Mouse (Mus musculus) forebrain, postnatal 0 days (tissue): Measurements from ENCODE around the gene Ttc23. TPM values are rescaled to one million over a fixed set of nuclear protein-coding genes. Genes with fewer than 3 reads are reported as not detected.
A peak's percentile ranks its signal among the peaks of the same experiment; 100 is the strongest.

Experiments
- ATAC-seq: fragments of 200-750 bp; cut with Nextera tagmentation; 2 replicates; pipeline ENCODE4 v1.8.0; 2017; ENCODE audit warnings: mild to moderate bottlenecking, moderate library complexity
- DNase-seq: peaks from one replicate; pipeline ENCODE4 v3.0.0-alpha.2; 2015
- H3K27ac ChIP-seq: fragments of 300-500 bp; sonication (generic); 2 replicates; pipeline ENCODE4 v1.5.1; 2014; ENCODE audit warnings: low read depth, mild to moderate bottlenecking, antibody characterized with exemption, low read length, moderate library complexity, mixed read lengths
- H3K27me3 ChIP-seq: fragments of 300-500 bp; sonication (generic); 2 replicates; pipeline ENCODE4 v1.6.1; 2014; ENCODE audit warnings: mild to moderate bottlenecking, low read length, mixed read lengths; ENCODE audit not compliant: insufficient read depth
- H3K36me3 ChIP-seq: fragments of 300-500 bp; sonication (generic); 2 replicates; pipeline ENCODE4 v1.6.1; 2014; ENCODE audit warnings: mild to moderate bottlenecking, moderate library complexity; ENCODE audit not compliant: insufficient read depth
- H3K4me1 ChIP-seq: fragments of 300-500 bp; sonication (generic); 2 replicates; pipeline ENCODE4 v1.6.1; 2014; ENCODE audit warnings: antibody characterized with exemption; ENCODE audit not compliant: insufficient read depth
- H3K4me2 ChIP-seq: fragments of 300-500 bp; sonication (generic); 2 replicates; pipeline ENCODE4 v1.6.1; 2014; ENCODE audit warnings: low read depth, mild to moderate bottlenecking, moderate library complexity
- H3K4me3 ChIP-seq: fragments of 300-500 bp; sonication (generic); 2 replicates; pipeline ENCODE4 v1.5.1; 2014; ENCODE audit warnings: low read depth, low read length, mixed read lengths
- H3K9ac ChIP-seq: fragments of 300-500 bp; sonication (generic); 2 replicates; pipeline ENCODE4 v1.6.1; 2014; ENCODE audit warnings: mild to moderate bottlenecking
- H3K9me3 ChIP-seq: fragments of 300-500 bp; sonication (generic); 2 replicates; pipeline ENCODE4 v1.6.1; 2016; ENCODE audit warnings: low read length
- CTCF ChIP-seq: sonication (generic); IDR thresholded peaks from 2 replicates; pipeline ENCODE4 v1.5.1; 2016; ENCODE audit warnings: antibody characterized with exemption, control low read depth, low read depth
- WGBS: fragments of 180-500 bp; shearing (Covaris S2); extraction: QIAGEN DNeasy Blood & Tissue Kit; methylation state at CpG from one replicate; pipeline ENCODE4 v1.1.7; 2014; 5-methylcytosine and 5-hydroxymethylcytosine counted together
- polyA plus RNA-seq: library from polyadenylated mRNA; unstranded; fragments of >200 nt; fragmentation: Nextera tagmentation; extraction: Ambion mirVana; gene quantifications from 2 replicates; pipeline ENCODE4 v1.2.1, GENCODE M21; 2015
- total RNA-seq: library from RNA; depleted of rRNA; stranded (reverse); fragments of >200 nt; gene quantifications from 2 replicates; pipeline ENCODE4 v1.2.3, GENCODE M21; 2014; rRNA removed

The Ttc23 gene
- total RNA-seq (8.6 and 11.0 TPM in 2 replicates), polyA plus RNA-seq (5.0 and 6.0 TPM in 2 replicates)

- no peak for ATAC-seq
- peak; percentile 66 for DNase-seq
- peak within 1 kb of the TSS; percentile 89 for H3K9ac ChIP-seq
- H3K4me3 ChIP-seq: peak within 1 kb of the TSS; percentile 90
- no peaks in the 10 kb centered on the region for H3K9me3 ChIP-seq
- no peak for TF ChIP-seq CTCF
- H3K27me3 ChIP-seq: no peaks in the 10 kb centered on the region
- no peaks in the 10 kb centered on the region for H3K36me3 ChIP-seq
- 3% methylated on average over 5 of the region's 5 CpGs for WGBS
- 0 out of 2 replicates have a peak within 1 kb of the TSS, but pooled peaks have one; percentile 5 for H3K27ac ChIP-seq
- peak within 1 kb of the TSS; percentile 62 for H3K4me2 ChIP-seq
- H3K4me1 ChIP-seq: peaks cover 8% of the 10 kb centered on the region; the same call in 1 of the 2 replicates
Observed at GRCm38 (mm10) chr7:67647277-67647676, at the start of gene Ttc23. Ttc23 (plus strand) TSS chr7:67647410.

- Histone ChIP-seq H3K27me3 (no peaks in the 10 kb centered on the region), H3K36me3 (no peaks in the 10 kb centered on the region), H3K9me3 (no peaks in the 10 kb centered on the region), H3K27ac (no peak overlapping the region), H3K9ac (no peak overlapping the region), H3K4me2 (no peak overlapping the region), H3K4me1 (no peaks in the 10 kb centered on the region), H3K4me3 (no peak overlapping the region)
- DNase-seq (peak; percentile 70), ATAC-seq (no peak)
- WGBS: 48% methylated on average over 3 of the region's 3 CpGs
- no peak for TF ChIP-seq CTCF
Observed at GRCm38 (mm10) chr7:67598050-67598449, 49.2 kb upstream of the Ttc23 start.

GRCm38 (mm10) chr7:67605114-67605513 is 42.1 kb upstream of the Ttc23 start:
- ATAC-seq (no peak), DNase-seq (no peak)
- H3K9me3 ChIP-seq: no peaks in the 10 kb centered on the region
- no peaks in the 10 kb centered on the region for H3K27me3 ChIP-seq
- peaks cover 5% of the 10 kb centered on the region; the same call in 1 of the 2 replicates for H3K4me1 ChIP-seq
- no peak overlapping the region for H3K27ac ChIP-seq
- WGBS: 84% methylated on average over 6 of the region's 6 CpGs
- no peak overlapping the region for H3K9ac ChIP-seq
- no peak overlapping the region for H3K4me2 ChIP-seq
- no peaks in the 10 kb centered on the region for H3K36me3 ChIP-seq
- H3K4me3 ChIP-seq: no peak overlapping the region
- TF ChIP-seq CTCF: no peak

GRCm38 (mm10) chr7:67606250-67606649 is 41.0 kb upstream of the Ttc23 start:
- no peak for DNase-seq

GRCm38 (mm10) chr7:67607669-67608347 is 39.4 kb upstream of the Ttc23 start:
- ATAC-seq: no peak
- TF ChIP-seq CTCF: no peak
- Histone ChIP-seq H3K4me2 (no peak overlapping the region), H3K4me3 (no peak overlapping the region), H3K4me1 (peaks cover 5% of the 10 kb centered on the region; the same call in 1 of the 2 replicates), H3K27me3 (no peaks in the 10 kb centered on the region), H3K9me3 (no peaks in the 10 kb centered on the region), H3K9ac (no peak overlapping the region), H3K27ac (no peak overlapping the region), H3K36me3 (no peaks in the 10 kb centered on the region)
- DNase-seq: no peak
- 27% methylated on average over 5 of the region's 5 CpGs for WGBS

More at GRCm38 (mm10) chr7:67606250-67606649, 41.0 kb upstream of the Ttc23 start:
- Histone ChIP-seq H3K4me2 (no peak overlapping the region), H3K4me3 (no peak overlapping the region), H3K9me3 (no peaks in the 10 kb centered on the region), H3K27me3 (no peaks in the 10 kb centered on the region), H3K36me3 (no peaks in the 10 kb centered on the region), H3K4me1 (peaks cover 5% of the 10 kb centered on the region; the same call in 1 of the 2 replicates), H3K9ac (no peak overlapping the region), H3K27ac (no peak overlapping the region)
- ATAC-seq: no peak
- WGBS: 84% methylated on average over 1 of the region's 1 CpGs
- no peak for TF ChIP-seq CTCF

- H3K4me1 ChIP-seq: peaks cover 5% of the 10 kb centered on the region; the same call in 1 of the 2 replicates
- no peak overlapping the region for H3K4me3 ChIP-seq
- WGBS: 29% methylated on average over 4 of the region's 4 CpGs
- no peak for TF ChIP-seq CTCF
- DNase-seq (no peak), ATAC-seq (no peak)
- H3K9ac ChIP-seq: no peak overlapping the region
- no peaks in the 10 kb centered on the region for H3K27me3 ChIP-seq
- H3K4me2 ChIP-seq: no peak overlapping the region
- no peak overlapping the region for H3K27ac ChIP-seq
- H3K9me3 ChIP-seq: no peaks in the 10 kb centered on the region
- no peaks in the 10 kb centered on the region for H3K36me3 ChIP-seq
Observed at GRCm38 (mm10) chr7:67608348-67609024, 38.7 kb upstream of the Ttc23 start.
